Mouse (Mus musculus): ENCODE measurements around the gene Lrrc75b. TPM values are rescaled to one million over a fixed set of nuclear protein-coding genes. Genes with fewer than 3 reads are reported as not detected.
"Not testable (repeated sequence)": the region's sequence is repeated elsewhere in the genome, so short reads cannot be mapped to it uniquely, and the experiment has no call there.

The Lrrc75b gene
- polyA plus RNA-seq, 1 experiment from 2014 or later = 0.06 TPM

- Histone ChIP-seq H3K27ac (ENCODE audit: low read length) (no peak overlapping the region), H3K9me3 (replicated peaks; ENCODE audit: control insufficient read depth, low read length) (no peaks in the 10 kb centered on the region), H3K4me2 (ENCODE audit: low read depth, low read length) (no peak overlapping the region), H3K27me3 (ENCODE audit: control insufficient read depth, insufficient read depth, low read depth, low read length) (no peaks in the 10 kb centered on the region), H3K4me3 (ENCODE audit: low read depth, low read length) (no peak overlapping the region), H3K9ac (ENCODE audit: low read depth, low read length) (no peak overlapping the region), H3K36me3 (ENCODE audit: control insufficient read depth, insufficient read depth) (no peaks in the 10 kb centered on the region), H3K4me1 (ENCODE audit: control insufficient read depth, low read depth, low read length) (no peaks in the 10 kb centered on the region)
- no peak for ATAC-seq (ENCODE audit: low read depth)
- WGBS (ENCODE audit: insufficient replicate concordance) = 56% methylated on average over 9 of the region's 9 CpGs
Observed at GRCm38 (mm10) chr10:75571937-75572336, 11.8 kb upstream of the Lrrc75b start.

- 51% methylated on average over 10 of the region's 10 CpGs for WGBS (ENCODE audit: insufficient replicate concordance)
- H3K27me3 ChIP-seq (ENCODE audit: control insufficient read depth, insufficient read depth, low read depth, low read length) = no peaks in the 10 kb centered on the region
- H3K4me1 ChIP-seq (ENCODE audit: control insufficient read depth, low read depth, low read length) = no peaks in the 10 kb centered on the region
- H3K36me3 ChIP-seq (ENCODE audit: control insufficient read depth, insufficient read depth) = no peaks in the 10 kb centered on the region
- H3K9me3 ChIP-seq (replicated peaks; ENCODE audit: control insufficient read depth, low read length) = no peaks in the 10 kb centered on the region
- H3K4me2 ChIP-seq (ENCODE audit: low read depth, low read length) = no peak overlapping the region
- ATAC-seq (ENCODE audit: low read depth) = no peak
- H3K9ac ChIP-seq (ENCODE audit: low read depth, low read length) = no peak overlapping the region
- H3K4me3 ChIP-seq (ENCODE audit: low read depth, low read length) = no peak overlapping the region
- no peak overlapping the region for H3K27ac ChIP-seq (ENCODE audit: low read length)
Observed at GRCm38 (mm10) chr10:75570981-75571657, 11.0 kb upstream of the Lrrc75b start.

GRCm38 (mm10) chr10:75568851-75569250, 8.7 kb upstream of the Lrrc75b start:
- H3K4me3 ChIP-seq (ENCODE audit: low read depth, low read length) = peak overlapping the region; percentile 30
- no peaks in the 10 kb centered on the region for H3K27me3 ChIP-seq (ENCODE audit: control insufficient read depth, insufficient read depth, low read depth, low read length)
- no peaks in the 10 kb centered on the region for H3K9me3 ChIP-seq (replicated peaks; ENCODE audit: control insufficient read depth, low read length)
- no peak for ATAC-seq (ENCODE audit: low read depth)
- no peaks in the 10 kb centered on the region for H3K36me3 ChIP-seq (ENCODE audit: control insufficient read depth, insufficient read depth)
- H3K4me2 ChIP-seq (ENCODE audit: low read depth, low read length) = peak overlapping the region; percentile 11
- no peak overlapping the region for H3K9ac ChIP-seq (ENCODE audit: low read depth, low read length)
- 40% methylated on average over 4 of the region's 4 CpGs for WGBS (ENCODE audit: insufficient replicate concordance)
- peaks cover 9% of the 10 kb centered on the region for H3K4me1 ChIP-seq (ENCODE audit: control insufficient read depth, low read depth, low read length)
- no peak overlapping the region for H3K27ac ChIP-seq (ENCODE audit: low read length)

- ATAC-seq (ENCODE audit: low read depth) = peak; percentile 38; the same call in 1 of the 2 replicates
- 19% methylated on average over 11 of the region's 11 CpGs for WGBS (ENCODE audit: insufficient replicate concordance)
- Histone ChIP-seq H3K4me1 (ENCODE audit: control insufficient read depth, low read depth, low read length) (peaks cover 9% of the 10 kb centered on the region), H3K36me3 (ENCODE audit: control insufficient read depth, insufficient read depth) (no peaks in the 10 kb centered on the region), H3K27me3 (ENCODE audit: control insufficient read depth, insufficient read depth, low read depth, low read length) (no peaks in the 10 kb centered on the region), H3K4me3 (ENCODE audit: low read depth, low read length) (peak overlapping the region; percentile 30), H3K9me3 (replicated peaks; ENCODE audit: control insufficient read depth, low read length) (no peaks in the 10 kb centered on the region), H3K9ac (ENCODE audit: low read depth, low read length) (no peak overlapping the region), H3K4me2 (ENCODE audit: low read depth, low read length) (peak overlapping the region; percentile 11), H3K27ac (ENCODE audit: low read length) (no peak overlapping the region)
Observed at GRCm38 (mm10) chr10:75568441-75568840, 8.3 kb upstream of the Lrrc75b start.

- H3K4me1 ChIP-seq (ENCODE audit: control insufficient read depth, low read depth, low read length) = peaks cover 9% of the 10 kb centered on the region
- no peak overlapping the region for H3K4me3 ChIP-seq (ENCODE audit: low read depth, low read length)
- no peak overlapping the region for H3K4me2 ChIP-seq (ENCODE audit: low read depth, low read length)
- no peak for ATAC-seq (ENCODE audit: low read depth)
- H3K9ac ChIP-seq (ENCODE audit: low read depth, low read length) = no peak overlapping the region
- WGBS (ENCODE audit: insufficient replicate concordance) = 20% methylated on average over 5 of the region's 5 CpGs
- no peaks in the 10 kb centered on the region for H3K36me3 ChIP-seq (ENCODE audit: control insufficient read depth, insufficient read depth)
- no peaks in the 10 kb centered on the region for H3K27me3 ChIP-seq (ENCODE audit: control insufficient read depth, insufficient read depth, low read depth, low read length)
- no peak overlapping the region for H3K27ac ChIP-seq (ENCODE audit: low read length)
- no peaks in the 10 kb centered on the region for H3K9me3 ChIP-seq (replicated peaks; ENCODE audit: control insufficient read depth, low read length)
Observed at GRCm38 (mm10) chr10:75568029-75568428, 7.9 kb upstream of the Lrrc75b start.

GRCm38 (mm10) chr10:75566765-75567164, 6.6 kb upstream of the Lrrc75b start:
- not testable (repeated sequence) for H3K27me3 ChIP-seq (ENCODE audit: control insufficient read depth, insufficient read depth, low read depth, low read length); H3K4me1 ChIP-seq (ENCODE audit: control insufficient read depth, low read depth, low read length); H3K9ac ChIP-seq (ENCODE audit: low read depth, low read length); ATAC-seq (ENCODE audit: low read depth); H3K9me3 ChIP-seq (replicated peaks; ENCODE audit: control insufficient read depth, low read length); H3K36me3 ChIP-seq (ENCODE audit: control insufficient read depth, insufficient read depth); H3K4me2 ChIP-seq (ENCODE audit: low read depth, low read length); H3K4me3 ChIP-seq (ENCODE audit: low read depth, low read length); H3K27ac ChIP-seq (ENCODE audit: low read length)
- 69% methylated on average over 2 of the region's 2 CpGs for WGBS (ENCODE audit: insufficient replicate concordance)

GRCm38 (mm10) chr10:75566321-75566720, 6.2 kb upstream of the Lrrc75b start:
- Histone ChIP-seq H3K4me1 (ENCODE audit: control insufficient read depth, low read depth, low read length) (peaks cover 9% of the 10 kb centered on the region), H3K27me3 (ENCODE audit: control insufficient read depth, insufficient read depth, low read depth, low read length) (peaks cover 7% of the 10 kb centered on the region), H3K9ac (ENCODE audit: low read depth, low read length) (no peak overlapping the region), H3K27ac (ENCODE audit: low read length) (peak overlapping the region; percentile 62; the same call in 1 of the 2 replicates), H3K4me2 (ENCODE audit: low read depth, low read length) (peak overlapping the region; percentile 0; the same call in 1 of the 2 replicates), H3K4me3 (ENCODE audit: low read depth, low read length) (no peak overlapping the region), H3K36me3 (ENCODE audit: control insufficient read depth, insufficient read depth) (no peaks in the 10 kb centered on the region), H3K9me3 (replicated peaks; ENCODE audit: control insufficient read depth, low read length) (no peaks in the 10 kb centered on the region)
- 31% methylated on average over 5 of the region's 5 CpGs for WGBS (ENCODE audit: insufficient replicate concordance)
- peak; percentile 9; the same call in 1 of the 2 replicates for ATAC-seq (ENCODE audit: low read depth)

- no peak overlapping the region for H3K9ac ChIP-seq (ENCODE audit: low read depth, low read length)
- H3K4me2 ChIP-seq (ENCODE audit: low read depth, low read length) = peak overlapping the region; percentile 26
- no peaks in the 10 kb centered on the region for H3K36me3 ChIP-seq (ENCODE audit: control insufficient read depth, insufficient read depth)
- H3K4me1 ChIP-seq (ENCODE audit: control insufficient read depth, low read depth, low read length) = peaks cover 9% of the 10 kb centered on the region
- H3K9me3 ChIP-seq (replicated peaks; ENCODE audit: control insufficient read depth, low read length) = no peaks in the 10 kb centered on the region
- 28% methylated on average over 7 of the region's 7 CpGs for WGBS (ENCODE audit: insufficient replicate concordance)
- H3K27ac ChIP-seq (ENCODE audit: low read length) = peak overlapping the region; percentile 62; the same call in 1 of the 2 replicates
- H3K4me3 ChIP-seq (ENCODE audit: low read depth, low read length) = no peak overlapping the region
- peak; percentile 69 for ATAC-seq (ENCODE audit: low read depth)
- peaks cover 11% of the 10 kb centered on the region for H3K27me3 ChIP-seq (ENCODE audit: control insufficient read depth, insufficient read depth, low read depth, low read length)
Observed at GRCm38 (mm10) chr10:75565906-75566305, 5.8 kb upstream of the Lrrc75b start.

GRCm38 (mm10) chr10:75565436-75565835, 5.3 kb upstream of the Lrrc75b start:
- peak; percentile 7; the same call in 1 of the 2 replicates for ATAC-seq (ENCODE audit: low read depth)
- Histone ChIP-seq H3K4me3 (ENCODE audit: low read depth, low read length) (no peak overlapping the region), H3K9me3 (replicated peaks; ENCODE audit: control insufficient read depth, low read length) (no peaks in the 10 kb centered on the region), H3K27ac (ENCODE audit: low read length) (peak overlapping the region; percentile 62; the same call in 1 of the 2 replicates), H3K9ac (ENCODE audit: low read depth, low read length) (no peak overlapping the region; the same call in 1 of the 2 replicates), H3K36me3 (ENCODE audit: control insufficient read depth, insufficient read depth) (no peaks in the 10 kb centered on the region), H3K27me3 (ENCODE audit: control insufficient read depth, insufficient read depth, low read depth, low read length) (peaks cover 16% of the 10 kb centered on the region), H3K4me2 (ENCODE audit: low read depth, low read length) (peak overlapping the region; percentile 26), H3K4me1 (ENCODE audit: control insufficient read depth, low read depth, low read length) (peaks cover 9% of the 10 kb centered on the region)
- WGBS (ENCODE audit: insufficient replicate concordance) = 7% methylated on average over 6 of the region's 6 CpGs

Data from liver, embryonic 16.5 days (tissue).